Mouse (Mus musculus) olfactory bulb, adult 2 months (tissue): Measurements from ENCODE around the gene Sfxn5.

ENCODE experiments used
- CTCF ChIP-seq: fragments of 200-500 bp; IDR thresholded peaks from 2 replicates; pipeline ENCODE4 v1.5.1; 2012; ENCODE audit warnings: low read depth, mild to moderate bottlenecking, low read length, moderate library complexity; ENCODE audit not compliant: insufficient read depth
- POLR2A ChIP-seq: fragments of 200-500 bp; IDR thresholded peaks from 2 replicates; pipeline ENCODE4 v1.6.1; 2012; ENCODE audit warnings: mild to moderate bottlenecking, low read depth, low read length, moderate library complexity; ENCODE audit not compliant: insufficient read depth

DNA sequence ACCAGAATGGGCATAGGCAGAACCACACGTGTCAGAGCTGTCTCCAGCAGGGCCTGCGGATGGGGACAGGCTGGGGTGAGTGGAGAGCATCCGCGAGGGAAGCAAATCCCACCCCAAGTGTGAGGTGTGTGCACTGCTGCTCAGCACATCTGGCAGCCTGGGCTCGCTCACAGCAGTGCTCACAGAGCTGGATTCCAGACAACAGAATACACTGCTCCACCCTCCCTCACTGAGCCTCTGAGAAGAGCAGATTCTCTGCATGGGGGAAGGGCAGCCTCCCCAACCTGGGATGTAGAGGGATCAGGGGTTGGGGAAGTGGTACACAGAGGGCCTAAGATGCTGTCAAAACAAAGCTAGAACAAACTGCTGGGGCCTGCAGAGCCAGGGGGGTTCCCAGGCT lies 98.4 kb downstream of the Sfxn5 start:
- TF ChIP-seq CTCF (no peak), POLR2A (no peak)
